Mouse (Mus musculus) cerebellum, postnatal 36 days (tissue): ENCODE measurements around the gene Igfbp5.

Experiments used
- DNase-seq, 2 experiments: peaks; one replicate each; pipeline ENCODE4 v3.0.0; 2021 to 2022; ENCODE audit warnings: mixed read lengths in 2 of 2

Gene Igfbp5

GRCm38 (mm10) chr1:72874287-72875211 lies at the start of gene Igfbp5:
Gene Igfbp5, minus strand, starts transcription at chr1:72874884.
- peak; percentile 75 to 76 for DNase-seq

GRCm38 (mm10) chr1:72914815-72915214 lies 40.1 kb upstream of the Igfbp5 start:
- DNase-seq, result no peak

- no peak for DNase-seq
Measured at GRCm38 (mm10) chr1:72913073-72913472, 38.4 kb upstream of the Igfbp5 start.

- no peak for DNase-seq
Measured at GRCm38 (mm10) chr1:72895821-72896220, 21.1 kb upstream of the Igfbp5 start.

- DNase-seq, result no peak
Measured at GRCm38 (mm10) chr1:72887910-72888309, 13.2 kb upstream of the Igfbp5 start.

- no peak for DNase-seq
Measured at GRCm38 (mm10) chr1:72885819-72886169, 11.1 kb upstream of the Igfbp5 start.

- no peak for DNase-seq
Measured at GRCm38 (mm10) chr1:72885111-72885818, 10.6 kb upstream of the Igfbp5 start.

GRCm38 (mm10) chr1:72879319-72879634 lies 4.6 kb upstream of the Igfbp5 start:
- no peak for DNase-seq

GRCm38 (mm10) chr1:72878473-72879318 lies 4.0 kb upstream of the Igfbp5 start:
- no peak for DNase-seq

- DNase-seq, result peak; percentile 52 to 76
Measured at GRCm38 (mm10) chr1:72877892-72878291, 3.2 kb upstream of the Igfbp5 start.

GRCm38 (mm10) chr1:72876111-72876510 lies 1.4 kb upstream of the Igfbp5 start:
- peak; percentile 35 to 55 for DNase-seq

GRCm38 (mm10) chr1:72875708-72876107 lies 1.0 kb upstream of the Igfbp5 start:
- no peak for DNase-seq

- peak; percentile 70 to 77 for DNase-seq
Measured at GRCm38 (mm10) chr1:72873511-72874286, 985 bp downstream of the Igfbp5 start.

GRCm38 (mm10) chr1:72873078-72873477 lies 1.6 kb downstream of the Igfbp5 start:
- peak; percentile 34 to 40 for DNase-seq

GRCm38 (mm10) chr1:72872521-72872920 lies 2.2 kb downstream of the Igfbp5 start:
- peak; percentile 79 to 86 for DNase-seq

- DNase-seq, result peak; percentile 62 to 68
Measured at GRCm38 (mm10) chr1:72871697-72872411, 2.8 kb downstream of the Igfbp5 start.

- DNase-seq, result no peak
Measured at GRCm38 (mm10) chr1:72871337-72871696, 3.4 kb downstream of the Igfbp5 start.

- peak; percentile 87 to 92 for DNase-seq
Measured at GRCm38 (mm10) chr1:72870615-72871336, 3.9 kb downstream of the Igfbp5 start.

- DNase-seq, result peak; percentile 57 to 62
Measured at GRCm38 (mm10) chr1:72869681-72870614, 4.7 kb downstream of the Igfbp5 start.

- DNase-seq, result no peak
Measured at GRCm38 (mm10) chr1:72869275-72869674, 5.4 kb downstream of the Igfbp5 start.
